11 mouse cellular contexts compared by ENCODE assay signal in genomic region chr2:31239833-31240232, GRCm38 (mm10). TPM values are rescaled to one million over a fixed set of nuclear protein-coding genes. Genes with fewer than 3 reads are reported as not detected.
DNase-seq lines count a peak whose midpoint lies in the region; ATAC-seq and TF ChIP-seq lines count a peak whose summit lies in the region.
"Had no signal": no experiment of that assay in that cellular context is flagged by ENCODE, and none has a peak within 500 bp of the region (broad histone marks: within the 10 kb centered on the region; RNA-seq: fewer than 3 reads in every experiment).

No protein-coding gene starts in this region.

- peak; percentile 56 for DNase-seq in adrenal gland, postnatal 10 days
- no peak for DNase-seq in adrenal gland, postnatal 25 days
- no peak for DNase-seq in lung, embryonic 14.5 days
- no peak for DNase-seq in lung, postnatal 25 days (ENCODE audit: low spot score)
- no peak for DNase-seq in midbrain, postnatal 0 days (ENCODE audit: low spot score)
- DNase-seq in frontal cortex, postnatal 14 days (ENCODE audit: low spot score in 2 of 2) = no peak
- no peak for DNase-seq in thymus, postnatal 36 days
- DNase-seq: gastrocnemius, postnatal 25 days had no signal

- peaks cover 7% of the 10 kb centered on the region for H3K4me1 ChIP-seq in lung, embryonic 14.5 days (ENCODE audit: insufficient read depth)
- peaks cover 20% of the 10 kb centered on the region for H3K4me1 ChIP-seq in hindbrain, embryonic 13.5 days (replicated peaks)
- H3K4me1 ChIP-seq in midbrain, postnatal 0 days (ENCODE audit: insufficient read depth, low read length) = peaks cover 3% of the 10 kb centered on the region; the same call in 1 of the 2 replicates

- no peak for TF ChIP-seq CTCF in lung, embryonic 14.5 days (IDR thresholded peaks at IDR 0.05; ENCODE audit: low read depth)
- no peak for TF ChIP-seq CTCF in midbrain, postnatal 0 days (IDR thresholded peaks at IDR 0.05)

- peak overlapping the region; percentile 15; the same call in 1 of the 2 replicates for H3K4me3 ChIP-seq in lung, embryonic 14.5 days (ENCODE audit: low read depth, low read length)
- H3K4me3 ChIP-seq in hindbrain, embryonic 13.5 days = no peak overlapping the region
- H3K4me3 ChIP-seq in midbrain, postnatal 0 days (ENCODE audit: low read depth, low read length) = no peak overlapping the region

- no peaks in the 10 kb centered on the region for H3K9me3 ChIP-seq in lung, embryonic 14.5 days (ENCODE audit: low read depth, low read length)
- no peaks in the 10 kb centered on the region for H3K9me3 ChIP-seq in hindbrain, embryonic 13.5 days
- no peaks in the 10 kb centered on the region for H3K9me3 ChIP-seq in midbrain, postnatal 0 days (ENCODE audit: low read length)
- H3K9me3 ChIP-seq: limb, embryonic 12.5 days had no signal

- H3K9ac ChIP-seq in lung, embryonic 14.5 days = no peak overlapping the region; the same call in 1 of the 2 replicates
- H3K9ac ChIP-seq in hindbrain, embryonic 13.5 days = no peak overlapping the region
- H3K9ac ChIP-seq in midbrain, postnatal 0 days (replicated peaks; ENCODE audit: low read length, poor library complexity, severe bottlenecking) = no peak overlapping the region
- H3K9ac ChIP-seq: limb, embryonic 12.5 days had no signal

- ATAC-seq in lung, embryonic 14.5 days (ENCODE audit: insufficient read depth) = no peak
- no peak for ATAC-seq in hindbrain, embryonic 13.5 days (ENCODE audit: low FRiP score)
- ATAC-seq in midbrain, postnatal 0 days (ENCODE audit: low FRiP score) = no peak

- H3K4me2 ChIP-seq in lung, embryonic 14.5 days = peak overlapping the region; percentile 51
- peak overlapping the region; percentile 35; the same call in 1 of the 2 replicates for H3K4me2 ChIP-seq in hindbrain, embryonic 13.5 days
- H3K4me2 ChIP-seq in midbrain, postnatal 0 days (ENCODE audit: low read depth, low read length, poor library complexity, severe bottlenecking) = peak overlapping the region; percentile 6; the same call in 1 of the 2 replicates

- H3K27me3 ChIP-seq in lung, embryonic 14.5 days (ENCODE audit: insufficient read depth, low read length) = peaks cover 5% of the 10 kb centered on the region; the same call in 1 of the 2 replicates
- peaks cover 26% of the 10 kb centered on the region for H3K27me3 ChIP-seq in hindbrain, embryonic 13.5 days
- H3K27me3 ChIP-seq in midbrain, postnatal 0 days (ENCODE audit: insufficient read depth, low read length) = no peaks in the 10 kb centered on the region

- 67% methylated on average over 6 of the region's 6 CpGs for WGBS in lung, embryonic 14.5 days
- WGBS in hindbrain, embryonic 13.5 days = 77% methylated on average over 6 of the region's 6 CpGs
- 82% methylated on average over 6 of the region's 6 CpGs for WGBS in midbrain, postnatal 0 days

- H3K36me3 ChIP-seq in lung, embryonic 14.5 days (ENCODE audit: insufficient read depth) = no peaks in the 10 kb centered on the region
- no peaks in the 10 kb centered on the region for H3K36me3 ChIP-seq in hindbrain, embryonic 13.5 days
- H3K36me3 ChIP-seq in midbrain, postnatal 0 days (ENCODE audit: insufficient read depth, low read length) = no peaks in the 10 kb centered on the region
- H3K36me3 ChIP-seq: limb, embryonic 12.5 days had no signal

- H3K27ac ChIP-seq in lung, embryonic 14.5 days (ENCODE audit: low read depth) = no peak overlapping the region
- H3K27ac ChIP-seq in hindbrain, embryonic 13.5 days = no peak overlapping the region
- H3K27ac ChIP-seq in midbrain, postnatal 0 days (ENCODE audit: low read depth, low read length) = no peak overlapping the region
- H3K27ac ChIP-seq: kidney, postnatal 0 days; limb, embryonic 12.5 days had no signal

RNA-seq across cellular contexts. Expression of gene Ncs1, which starts 5.8 kb away (rescaled TPM):
- total RNA-seq in adrenal gland, postnatal 10 days (2021) = 1 to 10 TPM; 4.2 to 6.8 TPM
- 2.9 and 4.1 TPM in 2 replicates for total RNA-seq in adrenal gland, postnatal 25 days (2021)
- polyA plus RNA-seq in lung, embryonic 14.5 days (2014; fragmentation: Nextera tagmentation; extraction: Ambion mirVana) = 26.5 and 28.6 TPM in 2 replicates
- 144 and 150 TPM in 2 replicates for polyA plus RNA-seq in hindbrain, embryonic 13.5 days (2015; fragmentation: Nextera tagmentation; extraction: Ambion mirVana)
- total RNA-seq in midbrain, postnatal 0 days (2014; rRNA removed) = 190 and 202 TPM in 2 replicates
- polyA plus RNA-seq in midbrain, postnatal 0 days (2015; fragmentation: Nextera tagmentation; extraction: Ambion mirVana) = 181 and 183 TPM in 2 replicates

Comparison
In these comparisons a context has a peak if more than half of its experiments do, and no peak if none do; other contexts are left out.
1. RNA of gene Ncs1, which starts 5.8 kb away (total RNA-seq): 190 to 202 TPM in midbrain, postnatal 0 days; 4.2 to 6.8 TPM in adrenal gland, postnatal 10 days and 2.9 to 4.1 TPM in adrenal gland, postnatal 25 days; every median in the first group is over 10 times any median in the second.
2. Peak in every context shown above with its lines, with median percentiles within 50 percentile points of each other: H3K4me2 ChIP-seq.